Mouse (Mus musculus): ENCODE data around the gene Tiprl. TPM values are rescaled to one million over a fixed set of nuclear protein-coding genes. Genes with fewer than 3 reads are reported as not detected.

The Tiprl gene
- polyA plus RNA-seq (2014; fragmentation: Illumina TruSeq; extraction: RNeasy Lipid Tissue Mini Kit (QIAGEN cat#74804); ENCODE audit: low read depth, low replicate concordance) = 137 TPM

DNA sequence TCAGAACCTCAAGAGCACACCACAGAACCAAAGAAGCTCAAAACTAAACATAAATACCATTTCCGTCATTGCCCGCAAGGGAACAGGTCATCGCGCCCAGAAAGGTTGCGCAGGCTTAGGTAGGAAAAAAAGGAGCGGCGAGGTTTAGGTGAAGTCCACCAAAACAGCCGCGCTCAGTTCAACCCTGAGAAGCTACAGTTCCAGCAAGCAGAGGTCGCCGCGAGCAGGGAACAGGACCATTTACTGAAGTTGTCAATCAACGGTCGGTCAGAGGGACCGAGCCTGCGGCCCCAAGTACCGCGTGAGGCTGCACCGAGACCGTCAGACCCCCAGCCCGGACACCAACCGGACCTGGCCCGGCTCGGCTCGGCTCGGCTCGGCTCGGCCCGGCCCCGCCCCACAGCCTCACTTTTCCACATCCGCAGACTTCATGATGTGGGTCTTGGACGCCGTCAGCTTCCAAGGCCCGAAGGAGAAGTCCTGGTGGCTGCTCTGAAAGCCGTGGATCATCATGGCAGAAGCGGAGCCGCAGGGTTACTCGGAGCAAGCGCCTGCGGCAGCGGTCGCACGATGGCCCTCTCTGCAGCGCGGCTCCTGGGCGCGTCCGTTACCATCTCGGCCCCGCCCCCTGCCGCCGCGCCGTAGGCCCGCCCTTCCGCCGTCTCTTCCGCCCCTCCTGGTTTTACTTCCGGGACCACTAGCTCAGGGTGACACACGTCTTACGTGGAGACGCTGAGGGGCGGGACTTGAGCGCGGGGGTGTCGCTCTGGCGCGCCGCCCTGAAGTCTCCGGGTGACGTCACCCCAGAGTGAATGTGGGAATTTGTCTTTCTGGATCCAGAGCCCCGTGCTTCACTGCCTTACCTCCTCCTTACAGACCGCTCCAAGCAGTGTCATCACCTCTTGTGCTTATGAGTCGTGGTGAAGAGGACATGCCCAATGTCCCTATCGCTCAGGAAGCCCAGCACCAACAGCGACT, at the start of gene Tiprl:
Gene Tiprl (minus strand): TSS at position 676 of the 978 bp plus-strand sequence.

DNA sequence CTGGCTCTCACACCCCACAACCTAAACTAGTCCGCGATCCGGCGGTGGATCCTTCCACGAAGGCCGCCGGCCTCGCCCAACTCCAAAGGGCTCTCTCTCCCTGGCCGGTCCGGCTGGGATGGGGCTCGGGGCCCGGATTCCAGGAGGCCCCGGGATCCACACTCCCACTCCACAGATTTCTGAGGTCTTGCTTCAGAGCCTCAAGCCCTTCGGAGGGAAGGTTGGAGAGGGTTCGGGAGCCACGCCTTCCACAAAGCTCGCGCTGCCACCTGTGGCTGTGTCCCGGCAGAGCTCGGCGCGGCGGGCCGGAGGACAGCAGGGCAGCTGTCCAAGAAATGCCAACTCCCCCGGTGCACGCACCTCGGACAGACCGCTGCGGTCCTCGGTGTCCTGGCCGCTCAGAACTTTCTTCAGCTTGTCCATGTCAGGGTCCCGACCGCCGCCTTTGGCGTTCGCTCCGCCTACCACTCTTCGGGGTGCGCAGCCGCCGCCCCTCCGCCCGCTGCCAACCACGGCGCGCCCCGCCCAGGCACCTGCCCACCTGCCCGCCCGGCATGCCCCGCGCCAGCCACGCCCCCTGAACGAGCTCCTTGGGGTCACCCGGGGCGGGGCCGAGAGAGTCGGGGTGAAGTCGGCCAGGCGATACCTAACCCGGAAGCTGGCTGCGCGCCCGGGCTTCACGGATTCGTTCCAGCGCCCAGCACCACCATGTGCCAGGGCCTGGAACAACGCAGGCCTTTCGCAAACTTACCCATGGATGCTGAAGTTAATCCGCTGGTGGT, 42.7 kb downstream of the Tiprl start, which contains the start of gene Sft2d2:
Gene Sft2d2 (minus strand): TSS at position 559 of the 782 bp plus-strand sequence.

Other genes starting within 250 kb of the Tiprl start
- gene Tbx19, start 76.2 kb downstream of the Tiprl start, polyA plus RNA-seq (2014; fragmentation: Illumina TruSeq; extraction: RNeasy Lipid Tissue Mini Kit (QIAGEN cat#74804); ENCODE audit: low read depth, low replicate concordance) = not detected
- 52.1 TPM for gene Sft2d2, start 42.6 kb downstream of the Tiprl start, polyA plus RNA-seq (2014; fragmentation: Illumina TruSeq; extraction: RNeasy Lipid Tissue Mini Kit (QIAGEN cat#74804); ENCODE audit: low read depth, low replicate concordance)
- gene Gpr161, start 58.8 kb upstream of the Tiprl start, polyA plus RNA-seq (2014; fragmentation: Illumina TruSeq; extraction: RNeasy Lipid Tissue Mini Kit (QIAGEN cat#74804); ENCODE audit: low read depth, low replicate concordance) = 0.87 TPM
- gene Dcaf6, start 223.5 kb upstream of the Tiprl start, polyA plus RNA-seq (2014; fragmentation: Illumina TruSeq; extraction: RNeasy Lipid Tissue Mini Kit (QIAGEN cat#74804); ENCODE audit: low read depth, low replicate concordance) = 49.6 TPM
- gene Mpc2, start 223.6 kb upstream of the Tiprl start, polyA plus RNA-seq (2014; fragmentation: Illumina TruSeq; extraction: RNeasy Lipid Tissue Mini Kit (QIAGEN cat#74804); ENCODE audit: low read depth, low replicate concordance) = 456 TPM
- gene Adcy10, start 248.2 kb upstream of the Tiprl start, polyA plus RNA-seq (2014; fragmentation: Illumina TruSeq; extraction: RNeasy Lipid Tissue Mini Kit (QIAGEN cat#74804); ENCODE audit: low read depth, low replicate concordance) = 0.64 TPM